Mouse (Mus musculus) kidney, adult 11 months (tissue): Measurements from ENCODE around the gene Kcna6.
A peak's percentile ranks its signal among the peaks of the same experiment; 100 is the strongest.

ENCODE experiments used
- DNase-seq: peaks from one replicate; pipeline ENCODE4 v3.0.0; 2022

Kcna6 gene

DNA sequence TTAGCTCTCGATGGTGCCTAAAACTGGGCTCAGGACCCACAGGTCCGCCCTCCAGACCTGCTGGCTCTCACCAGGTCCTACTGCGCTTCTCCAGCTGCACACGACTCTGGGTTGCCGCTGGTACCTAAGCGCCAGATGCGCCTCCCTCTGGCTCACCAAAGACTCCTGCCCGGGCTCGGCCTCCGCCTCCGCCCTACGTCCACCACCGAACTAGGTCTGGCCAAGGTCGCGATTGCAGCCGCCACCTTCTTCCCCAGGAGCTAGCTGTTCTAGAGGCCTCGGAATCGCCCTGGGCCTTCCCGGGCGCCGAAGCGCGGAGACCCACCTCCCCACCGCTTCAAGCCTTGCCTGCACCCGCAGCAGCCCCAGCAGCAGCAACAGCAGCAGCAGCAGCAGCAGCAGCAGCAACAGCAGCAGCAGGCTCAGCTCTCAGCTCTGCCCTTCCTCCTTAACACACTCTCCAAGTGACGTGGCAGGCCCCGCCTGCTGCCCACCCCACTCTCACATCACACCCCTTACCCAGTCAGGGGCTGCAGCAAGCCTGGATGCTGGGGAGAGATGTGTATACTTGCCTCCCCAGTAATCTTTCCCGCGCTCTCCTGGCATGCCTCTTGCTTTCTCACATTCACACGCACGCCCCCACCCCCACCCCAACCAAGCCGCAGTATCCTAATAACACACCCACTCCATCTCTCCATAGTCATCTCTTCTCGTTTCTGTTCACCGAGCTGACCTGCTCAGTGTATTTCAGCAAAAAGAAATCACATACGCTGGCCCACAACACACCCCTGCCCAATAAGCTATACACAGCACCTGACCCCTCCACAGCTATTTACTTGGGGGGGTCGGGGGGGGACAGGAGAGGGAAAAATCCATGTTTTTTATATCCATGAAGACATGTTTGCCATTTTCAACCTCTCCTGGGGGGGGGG is at the start of gene Kcna6:
Gene Kcna6 (minus strand): TSS at position 464 of the 932 bp plus-strand sequence.
- no peak for DNase-seq

DNA sequence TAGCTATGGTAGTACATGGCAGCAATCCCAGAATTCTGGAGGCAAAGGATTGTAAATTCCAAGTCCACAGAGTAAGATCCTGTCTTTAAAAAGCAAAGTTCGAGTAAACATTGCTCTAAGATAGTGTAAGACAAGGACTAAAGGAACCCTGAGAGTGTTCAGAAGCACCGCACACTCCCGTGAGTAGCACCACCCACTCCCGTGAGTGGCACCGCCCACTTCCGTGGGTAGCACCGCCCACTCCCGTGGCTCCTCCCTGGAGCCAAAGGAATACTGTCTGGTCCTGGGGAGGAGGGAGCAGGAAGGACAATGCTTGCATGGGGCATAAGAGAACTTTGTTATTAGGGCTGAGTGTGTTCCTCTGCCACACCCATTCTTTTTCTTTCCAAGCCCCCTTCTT is 48.4 kb upstream of the Kcna6 start:
- DNase-seq: no peak

DNA sequence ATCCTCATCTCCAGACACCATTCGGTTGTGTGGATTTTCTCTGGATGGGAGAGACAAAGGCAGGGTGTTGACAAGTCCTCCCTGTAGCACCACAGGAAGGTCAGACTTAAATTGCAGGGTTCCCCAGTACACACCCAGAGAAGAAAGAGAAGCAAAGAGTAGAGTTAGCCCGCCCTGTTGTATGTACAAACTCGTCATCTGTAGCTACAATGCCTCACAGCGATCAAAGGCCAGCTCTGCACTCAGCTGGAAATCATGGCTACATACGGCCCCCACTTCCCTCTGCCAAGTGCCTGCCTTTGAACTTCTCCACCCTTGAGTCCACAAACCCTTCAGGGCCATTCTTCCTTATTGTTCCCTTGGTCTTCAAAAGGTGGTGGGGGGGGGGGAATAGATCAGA is 43.7 kb upstream of the Kcna6 start:
- no peak for DNase-seq

DNA sequence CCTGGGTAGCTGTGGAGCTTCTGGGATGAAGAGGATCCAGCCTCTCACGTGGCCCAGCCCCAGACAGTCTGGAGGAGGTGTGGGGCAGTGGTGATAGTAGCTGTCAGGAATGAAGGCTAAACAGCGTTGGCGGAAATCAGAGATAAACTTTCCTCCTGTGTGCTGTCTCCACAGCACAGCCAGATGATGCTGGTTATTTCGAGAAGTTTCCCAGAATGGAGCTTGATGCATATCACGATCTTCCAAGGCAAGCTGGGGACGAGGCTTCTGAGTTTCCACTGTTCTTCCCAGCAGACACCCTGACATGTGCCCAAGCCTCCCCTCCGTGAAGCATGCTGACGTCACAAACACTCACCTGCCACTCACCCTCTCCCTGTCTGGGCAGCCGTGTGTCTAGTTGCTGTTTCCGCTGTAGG is 43.2 kb upstream of the Kcna6 start:
- DNase-seq: no peak

DNA sequence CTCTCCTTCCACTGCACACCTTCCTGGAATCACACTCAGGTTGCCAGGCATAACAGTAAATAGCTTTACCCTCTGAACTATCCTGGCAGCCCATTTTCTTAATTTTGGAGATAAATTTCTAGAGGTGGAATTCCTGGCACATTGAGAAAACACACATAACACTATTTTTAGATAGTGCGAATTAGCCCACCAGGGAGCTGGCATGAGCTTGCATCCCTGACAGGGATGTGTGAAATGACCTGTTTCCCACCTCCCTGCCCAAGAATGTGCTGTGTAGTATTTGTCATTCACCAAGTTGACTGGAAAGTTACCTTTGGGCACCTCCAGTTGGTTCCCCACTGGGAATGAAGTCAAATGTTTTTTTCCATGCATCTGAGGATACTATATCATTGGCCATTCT is 42.6 kb upstream of the Kcna6 start:
- no peak for DNase-seq

DNA sequence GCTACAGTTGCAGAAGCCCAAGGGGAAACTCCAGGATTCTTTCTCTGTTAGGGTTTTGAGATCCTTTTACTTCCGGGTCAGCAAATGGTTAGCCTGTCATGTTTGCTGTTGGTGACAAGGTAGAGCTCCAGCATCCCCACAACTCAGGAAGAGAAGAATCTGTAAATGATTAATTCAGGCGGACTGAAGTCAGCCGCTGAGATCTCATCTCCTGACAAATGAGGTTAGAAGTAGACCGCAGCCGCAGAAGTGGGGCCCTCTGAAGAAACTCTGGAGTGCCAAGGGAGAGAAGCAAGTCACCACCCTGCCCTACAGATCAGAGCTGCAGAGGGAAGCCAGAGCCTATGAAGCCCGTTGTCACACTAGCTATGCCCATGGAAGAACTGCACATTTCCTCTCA is 37.4 kb upstream of the Kcna6 start:
- peak; percentile 6 for DNase-seq

DNA sequence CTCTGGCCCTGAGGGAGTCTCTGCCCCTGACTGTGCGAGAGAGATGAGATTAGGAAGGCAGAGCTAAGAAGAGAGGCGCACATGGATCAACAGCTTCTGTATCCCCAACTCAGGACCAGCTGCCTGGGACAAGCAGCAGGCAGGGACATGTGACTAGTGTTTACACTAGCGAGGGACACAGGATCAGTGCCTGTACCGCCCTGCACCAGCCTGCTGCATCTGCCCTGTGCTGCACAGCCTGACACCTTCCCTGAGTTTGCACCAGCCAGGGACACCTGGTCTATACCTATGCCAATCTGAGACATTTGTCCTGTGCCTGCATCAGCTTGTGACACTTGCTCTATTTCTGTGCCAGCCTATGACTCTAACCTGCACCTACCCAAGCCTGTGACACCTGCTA is 33.4 kb upstream of the Kcna6 start:
- peak; percentile 6 for DNase-seq

DNA sequence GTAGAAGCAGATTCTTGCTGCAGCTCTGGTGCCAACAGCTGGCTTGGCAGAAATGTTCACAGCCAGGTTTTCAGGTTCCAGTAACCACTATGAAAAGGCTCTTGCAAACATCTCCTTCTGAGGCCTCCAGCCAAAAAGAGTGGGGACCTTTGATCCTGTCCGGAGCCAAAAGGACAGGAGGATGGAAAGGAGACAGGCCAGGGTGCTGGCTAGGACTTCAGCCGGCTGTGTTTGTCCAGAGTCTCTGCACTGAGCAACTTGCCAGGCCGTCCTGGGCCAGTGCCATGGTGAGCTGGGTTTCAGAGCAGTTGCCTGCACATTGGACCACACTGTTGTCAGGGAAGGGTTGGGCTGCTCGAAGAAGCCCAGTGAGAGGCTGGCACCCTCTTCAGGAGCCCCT is 31.9 kb upstream of the Kcna6 start:
- DNase-seq: peak; percentile 84

DNA sequence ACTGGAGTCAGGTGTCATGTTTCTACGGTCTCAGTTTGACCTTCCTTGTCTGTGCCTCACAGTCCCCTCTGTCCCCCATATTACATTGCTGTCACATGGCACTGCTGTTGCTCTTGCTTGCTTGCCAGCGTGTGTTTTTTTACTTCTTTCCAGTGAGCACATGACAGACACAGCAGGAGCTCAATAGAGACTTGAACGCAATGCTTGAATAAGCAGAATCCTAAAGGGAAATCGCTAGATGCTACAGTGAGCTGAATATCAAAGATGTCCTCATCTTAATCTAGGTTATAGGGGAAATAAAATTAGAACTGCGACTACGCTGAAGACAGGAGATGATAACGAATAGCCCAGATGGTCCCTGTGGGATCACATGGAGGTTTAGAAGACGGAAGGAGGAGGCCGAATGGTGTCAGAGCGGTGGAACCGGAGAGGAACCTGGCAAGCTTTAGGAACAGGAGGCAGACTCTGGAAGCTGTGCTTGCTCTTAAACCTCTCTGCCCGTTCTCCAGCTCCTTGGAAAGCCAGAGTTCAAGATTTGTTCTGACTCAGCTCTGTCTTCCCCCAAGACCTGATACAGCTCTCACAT is 29.8 kb upstream of the Kcna6 start:
- no peak for DNase-seq

DNA sequence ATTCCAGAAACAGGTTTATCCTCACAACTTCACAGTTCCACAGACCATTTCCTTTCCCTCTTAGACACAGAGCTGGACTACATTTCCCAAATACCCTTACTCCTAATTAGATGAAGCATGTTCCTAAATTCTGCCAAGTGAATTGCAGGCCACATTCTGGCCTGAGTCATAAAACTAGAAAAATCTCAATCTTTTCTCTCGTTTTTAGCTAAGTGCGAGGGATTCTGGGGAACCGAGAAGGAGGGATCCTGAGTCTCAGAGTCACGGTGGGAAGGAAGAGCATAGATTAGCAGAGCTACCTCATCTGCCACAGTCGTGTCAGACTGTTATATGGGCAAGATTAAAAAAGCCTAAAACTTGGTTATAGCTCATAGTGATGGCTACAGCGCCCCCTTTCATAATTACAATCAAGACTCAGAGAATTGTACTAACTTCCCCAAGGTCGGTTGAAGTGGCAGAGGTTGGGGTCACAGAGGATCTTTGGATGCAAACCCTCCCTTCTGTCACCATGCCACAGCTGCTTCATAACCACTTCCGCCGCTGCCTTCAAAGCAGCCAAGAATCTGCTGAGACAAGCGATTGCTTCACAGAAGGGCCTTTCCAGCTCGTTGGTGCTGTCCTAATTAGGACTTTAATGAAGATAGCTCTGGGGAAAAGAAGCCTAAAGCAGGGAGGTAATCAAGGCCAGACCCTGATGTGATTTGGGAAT is 28.6 kb upstream of the Kcna6 start:
- DNase-seq: peak; percentile 6

DNA sequence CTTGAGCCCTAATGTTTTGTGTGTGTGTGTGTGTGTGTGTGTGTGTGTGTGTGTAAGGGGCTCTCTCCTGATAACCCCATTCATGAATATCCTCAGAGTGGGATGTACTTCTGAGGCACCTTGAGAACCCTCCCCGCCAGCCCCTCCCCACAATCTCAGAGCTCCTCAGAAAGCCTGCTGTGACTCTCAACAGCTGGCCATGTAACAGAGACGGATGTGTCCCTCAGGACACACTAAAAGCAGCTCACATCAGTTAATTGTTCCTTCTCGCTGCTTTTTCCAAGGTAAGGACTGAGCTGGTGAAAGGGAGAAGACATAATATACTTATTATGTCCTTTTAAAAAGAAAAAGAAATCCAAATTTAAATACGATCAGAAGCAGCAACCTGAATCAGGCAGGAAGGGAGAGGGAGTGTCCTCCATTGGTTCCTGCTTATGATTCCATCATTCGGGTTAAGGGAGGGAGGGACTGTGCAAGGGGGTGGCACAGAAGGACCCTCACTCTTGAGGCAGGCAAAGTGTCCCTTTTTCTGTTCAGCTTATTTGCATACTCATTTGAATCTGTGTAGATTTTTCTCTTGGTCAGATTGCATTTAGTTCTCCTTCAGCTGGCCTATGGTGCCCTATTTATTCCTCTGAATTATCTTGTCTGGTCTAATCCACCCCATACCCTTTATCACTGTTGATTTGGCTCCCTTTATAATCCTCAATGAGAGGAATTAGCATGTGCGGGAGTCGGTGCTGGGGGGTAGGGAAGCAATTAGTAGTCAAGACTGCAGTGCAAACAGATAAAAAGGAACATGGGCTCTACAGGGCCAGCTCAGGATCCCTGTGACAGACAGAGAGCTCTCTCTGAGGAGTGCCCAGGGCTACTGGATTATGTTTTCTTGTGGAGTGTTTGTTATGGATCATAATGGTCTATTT is 27.4 kb upstream of the Kcna6 start:
- DNase-seq: no peak

DNA sequence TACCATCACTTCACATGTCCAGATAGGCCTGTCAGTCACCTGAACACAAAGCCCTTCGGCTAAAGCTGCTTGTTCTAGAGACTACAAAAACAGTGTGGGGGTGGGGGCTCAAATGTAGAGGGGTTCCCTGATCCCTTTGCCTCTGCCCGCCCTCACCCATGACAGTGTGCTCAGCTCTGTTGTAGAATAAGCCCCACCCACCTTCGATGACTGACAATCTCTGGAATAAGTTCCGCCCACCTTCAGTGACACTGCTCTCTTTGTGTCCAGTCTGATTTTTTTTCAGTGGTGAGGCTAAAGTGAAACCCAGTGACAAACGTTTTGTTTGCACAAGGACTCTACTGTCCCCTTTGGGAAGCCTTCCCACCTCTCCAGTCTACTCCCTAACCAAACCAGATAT is 26.1 kb upstream of the Kcna6 start:
- DNase-seq: no peak

DNA sequence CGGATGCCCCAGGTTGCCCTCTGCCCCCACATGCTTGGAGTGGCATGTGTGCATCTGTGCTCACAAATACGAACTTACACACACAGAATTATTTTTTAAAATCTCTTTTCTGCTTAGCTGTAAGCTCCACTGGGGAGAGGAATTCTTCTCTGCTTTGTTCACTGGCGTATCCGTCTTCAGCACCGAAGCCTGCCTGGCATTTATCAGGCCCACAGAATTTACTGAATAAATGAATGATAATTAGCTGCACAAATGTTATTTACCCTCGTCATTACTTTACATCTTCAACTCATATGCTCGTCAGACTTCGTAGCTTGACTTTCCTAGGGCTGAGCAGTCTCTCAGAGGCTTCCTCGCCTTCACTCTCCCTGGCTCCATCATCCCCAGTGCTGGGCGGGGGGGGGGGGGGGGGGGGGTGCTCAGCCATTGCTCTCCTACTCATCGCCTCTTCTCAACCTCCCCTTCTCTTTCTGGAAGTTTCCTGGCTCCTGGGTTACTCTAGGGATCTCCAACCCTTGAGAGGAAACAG is 24.2 kb upstream of the Kcna6 start:
- no peak for DNase-seq

DNA sequence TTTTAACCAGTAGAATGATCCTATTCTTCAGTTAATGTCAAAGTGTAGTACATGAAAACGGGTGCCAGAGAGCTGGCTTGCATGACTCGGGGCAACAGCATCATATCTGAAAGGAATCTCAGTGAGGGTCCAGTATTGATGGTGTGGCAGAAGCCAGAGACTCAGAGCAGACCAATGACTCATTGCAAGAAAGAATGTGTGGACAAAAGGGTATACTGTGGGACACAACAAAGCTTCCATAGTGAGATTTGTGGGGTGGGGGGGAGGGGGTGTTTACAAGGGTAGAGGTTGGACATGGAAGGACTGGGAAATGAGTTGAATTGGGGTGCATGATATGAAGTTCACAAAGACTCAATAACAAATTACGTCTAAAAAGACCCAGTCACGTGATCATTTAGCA is 20.9 kb upstream of the Kcna6 start:
- DNase-seq: no peak

DNA sequence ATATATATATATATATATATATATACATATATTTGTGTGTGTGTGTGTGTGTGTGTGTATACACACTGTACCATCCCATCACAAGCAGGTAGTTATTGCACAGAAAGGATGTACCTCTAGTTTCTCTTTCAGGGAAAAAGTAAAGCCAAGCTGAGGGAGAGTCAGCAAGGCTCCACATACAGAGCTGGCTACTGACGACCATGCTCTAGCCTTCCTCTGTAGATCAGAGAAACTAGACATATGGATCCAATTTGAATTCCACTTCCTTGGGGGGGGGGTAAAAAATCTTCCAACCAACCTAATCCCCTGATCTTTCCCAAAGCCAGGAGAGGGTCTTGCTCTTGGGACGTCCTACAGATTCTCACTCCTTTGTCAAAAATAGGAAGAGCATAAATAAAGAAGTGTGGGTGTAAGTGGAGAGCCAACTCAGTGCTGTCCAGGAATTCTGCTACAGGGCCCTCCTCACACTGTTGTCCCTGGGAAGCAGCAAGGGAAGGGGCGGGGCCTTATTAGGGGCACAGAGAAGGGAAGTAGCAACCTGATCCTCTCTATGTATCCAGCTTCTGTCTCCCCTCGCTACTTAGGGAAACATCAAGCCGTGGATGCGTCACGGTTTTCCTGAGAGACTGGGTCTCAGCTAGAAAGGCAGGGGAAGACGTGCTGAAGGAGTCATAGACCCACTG is 15.4 kb upstream of the Kcna6 start:
- DNase-seq: no peak

DNA sequence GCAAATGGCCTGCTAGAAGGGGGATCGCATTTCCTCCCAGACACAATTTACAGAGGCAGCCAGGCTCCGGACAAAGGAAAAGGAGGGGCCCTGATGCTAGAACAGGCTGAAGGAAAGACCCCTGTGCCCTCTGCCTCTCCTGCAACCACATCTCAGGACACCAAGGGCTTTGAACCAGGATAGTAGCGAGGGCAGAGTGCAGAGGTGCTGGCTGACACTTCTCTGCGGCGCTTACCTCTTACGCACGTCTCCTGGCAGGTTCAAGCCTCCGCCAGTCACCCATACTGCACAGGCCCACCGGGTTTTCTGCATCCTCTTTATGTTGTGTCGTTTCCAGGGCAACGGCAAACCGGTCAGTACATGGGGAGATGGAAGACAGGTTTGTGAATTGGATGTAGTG is 12.0 kb upstream of the Kcna6 start:
- no peak for DNase-seq

DNA sequence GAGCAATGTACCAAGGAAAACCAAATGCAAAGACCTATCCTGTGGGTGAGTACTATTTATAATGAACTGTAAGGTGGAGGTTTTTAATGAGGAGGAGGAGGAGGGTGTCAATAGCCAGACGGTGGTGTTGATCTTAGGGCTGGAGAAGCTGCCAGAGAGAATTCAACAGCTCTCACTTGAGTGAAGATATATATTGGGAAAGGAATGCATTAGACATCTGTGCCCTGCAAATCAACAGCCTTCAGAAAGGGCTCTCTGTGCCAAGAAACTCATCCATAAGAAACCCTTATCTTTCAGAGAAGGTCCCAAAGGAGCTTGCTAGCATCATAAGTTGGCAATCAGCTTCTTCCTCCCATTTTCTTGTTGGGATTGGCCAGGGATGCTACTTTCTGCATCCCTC is 5.4 kb upstream of the Kcna6 start:
- DNase-seq: no peak

DNA sequence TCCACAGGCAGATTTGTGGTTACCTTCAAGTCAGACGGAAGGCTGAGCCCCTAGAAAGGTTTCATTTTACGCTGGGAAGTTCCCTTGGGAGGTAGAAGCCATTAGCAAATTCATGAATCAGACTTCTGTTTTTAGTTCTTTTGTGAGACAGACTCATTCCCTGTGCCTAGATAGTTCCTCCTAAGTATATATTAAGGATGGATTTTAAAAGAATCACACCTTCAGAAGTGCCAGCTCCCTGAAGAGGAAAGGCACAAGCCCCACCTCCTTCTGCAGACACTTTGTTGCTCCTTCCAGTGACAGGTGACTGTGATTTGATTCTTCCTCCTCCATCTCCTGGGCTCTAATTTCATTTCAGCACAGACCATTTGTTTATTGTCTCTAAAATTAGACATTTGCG is 2.1 kb upstream of the Kcna6 start:
- no peak for DNase-seq

DNA sequence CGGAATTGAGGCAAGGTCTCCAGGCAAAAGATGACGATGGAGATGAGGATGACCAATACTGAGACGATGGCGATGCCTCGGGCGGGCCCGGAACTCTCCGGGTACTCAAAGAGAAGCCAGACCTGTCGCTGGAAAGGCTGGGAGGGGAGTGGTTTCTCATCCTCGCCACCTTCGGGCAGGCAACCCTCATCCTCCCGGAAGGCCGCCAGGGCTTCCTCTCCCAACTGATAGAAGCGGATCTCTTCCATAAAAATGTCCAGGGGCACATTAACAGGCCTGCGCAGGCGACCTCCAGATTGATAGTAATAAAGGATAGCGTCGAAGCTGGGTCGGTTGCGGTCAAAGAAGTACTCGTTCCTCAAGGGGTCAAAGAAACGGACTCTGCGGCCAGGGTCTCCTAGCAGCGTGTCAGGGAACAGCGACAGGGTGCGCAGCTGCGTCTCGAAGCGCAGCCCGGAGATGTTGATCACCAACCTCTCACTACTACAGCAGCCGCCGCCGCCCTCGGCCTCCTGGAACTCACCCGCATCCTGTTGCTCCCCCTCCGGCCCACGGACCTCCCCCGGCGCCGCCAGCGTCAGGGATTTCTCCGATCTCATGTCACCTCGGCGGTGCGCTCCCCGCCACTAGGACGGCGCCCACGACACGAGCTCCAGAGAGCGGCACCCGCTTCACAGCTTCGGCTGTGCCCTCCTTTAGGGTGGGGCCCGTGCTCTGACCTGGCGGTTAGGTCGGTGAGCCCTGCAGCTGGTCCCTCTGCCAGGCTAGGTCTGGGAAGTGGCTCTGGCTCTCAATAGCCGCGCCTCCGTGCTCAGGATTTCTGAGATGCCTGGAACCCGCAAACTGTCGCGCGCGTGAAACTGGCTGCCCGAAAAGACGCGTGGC is 906 bp downstream of the Kcna6 start:
- DNase-seq: no peak

DNA sequence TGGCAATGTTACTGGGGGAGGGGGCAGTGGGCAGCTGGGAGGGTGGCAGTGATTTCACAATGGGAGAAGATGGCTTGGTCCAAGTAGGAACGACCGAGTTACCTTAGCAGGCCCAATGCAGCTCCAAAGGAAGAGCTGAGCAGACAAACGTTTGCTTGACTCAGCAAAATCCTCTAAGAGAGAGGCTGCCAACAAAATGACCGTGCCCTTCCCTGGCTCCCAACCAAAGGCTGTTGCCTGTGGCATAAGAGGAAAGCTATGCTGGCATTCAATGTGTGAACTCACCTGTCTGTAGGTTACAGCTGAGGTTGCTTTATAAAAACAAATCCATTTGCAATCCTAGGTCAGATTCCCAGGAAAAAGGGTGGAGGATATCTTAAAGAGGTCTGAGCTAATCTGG is 3.5 kb downstream of the Kcna6 start:
- DNase-seq: peak; percentile 32

DNA sequence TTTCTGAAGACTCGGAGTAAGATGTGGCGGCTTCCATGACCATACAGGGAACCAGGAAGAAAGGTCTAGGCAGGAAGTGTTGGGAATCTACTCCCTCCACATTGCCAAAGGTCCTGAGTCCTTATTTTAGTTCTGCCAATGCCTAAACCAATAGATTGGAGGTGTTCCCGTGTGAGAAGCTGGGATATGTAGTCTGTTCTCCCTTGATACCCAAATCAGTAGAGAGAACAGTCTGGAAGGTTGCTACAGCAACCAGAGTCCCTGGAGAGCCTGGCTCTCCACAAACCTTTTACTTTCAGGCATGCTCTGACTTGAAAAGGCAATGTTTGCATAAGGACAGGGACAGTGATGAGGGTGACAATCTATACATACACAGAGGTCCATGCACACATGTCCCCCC is 4.7 kb downstream of the Kcna6 start:
- DNase-seq: no peak
